Mouse (Mus musculus): ENCODE measurements at regions not wholly inside any gene's neighbourhood (a gene's known extent, or its start where the extent isn't known, plus 50 kb on each side); places are given as distances from the start of the nearest gene placed in this dataset.
"Not testable (repeated sequence)": the region's sequence is repeated elsewhere in the genome, so short reads cannot be mapped to it uniquely, and the experiment has no call there.

DNA sequence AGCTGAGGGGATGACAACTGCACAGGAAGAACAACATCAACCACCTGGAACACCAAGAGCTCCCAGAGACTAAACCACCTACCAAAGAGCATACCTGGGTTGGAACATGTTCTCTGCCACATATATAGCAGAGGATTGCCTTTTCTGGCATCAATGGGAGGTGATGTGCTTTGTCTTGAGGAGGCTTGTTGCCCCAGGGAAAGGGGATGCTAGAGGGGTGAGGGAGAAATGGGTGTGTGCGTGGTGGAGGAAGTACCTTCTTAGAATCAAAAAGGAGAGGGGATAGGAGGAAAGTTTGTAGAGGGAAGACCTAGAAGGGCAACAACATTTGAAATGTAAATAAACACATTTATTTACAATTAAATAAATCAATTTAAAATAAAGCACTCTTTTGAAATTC lies 358.5 kb upstream of the Pfkp start:
- no peak for DNase-seq

DNA sequence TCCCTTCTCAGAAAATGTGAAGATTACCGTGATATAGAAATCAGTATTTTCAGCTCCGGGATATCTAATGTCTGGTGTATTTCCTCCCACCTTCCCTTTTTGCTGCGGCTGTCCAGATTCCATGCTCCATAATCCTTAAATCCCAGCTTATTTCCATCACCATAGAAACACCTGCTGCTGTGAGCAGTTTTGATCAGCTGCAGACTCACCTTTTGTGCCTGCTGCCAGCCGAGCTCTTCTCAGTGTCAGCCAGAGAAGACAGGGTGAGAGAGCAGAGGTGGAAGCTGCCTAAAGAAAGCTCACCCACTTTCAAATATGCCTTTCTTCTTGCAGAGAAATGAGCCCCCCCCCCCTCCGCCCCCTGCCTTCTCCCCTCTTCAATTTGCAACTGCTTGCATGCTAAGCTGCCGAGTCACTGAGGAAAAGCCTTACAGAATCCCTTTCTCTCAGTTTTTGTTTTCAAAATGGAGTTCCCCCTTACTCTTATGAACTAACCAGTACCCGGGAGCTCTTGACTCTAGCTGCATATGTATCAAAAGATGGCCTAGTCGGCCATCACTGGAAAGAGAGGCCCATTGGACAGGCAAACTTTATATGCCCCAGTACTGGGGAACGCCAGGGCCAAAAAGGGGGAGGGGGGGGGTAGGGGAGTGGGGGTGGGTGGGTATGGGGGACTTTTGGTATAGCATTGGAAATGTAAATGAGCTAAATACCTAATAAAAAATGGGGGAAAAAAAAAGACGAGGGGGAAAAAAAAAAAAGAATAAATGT lies 350.1 kb upstream of the Pfkp start:
- DNase-seq, result not testable (repeated sequence)

DNA sequence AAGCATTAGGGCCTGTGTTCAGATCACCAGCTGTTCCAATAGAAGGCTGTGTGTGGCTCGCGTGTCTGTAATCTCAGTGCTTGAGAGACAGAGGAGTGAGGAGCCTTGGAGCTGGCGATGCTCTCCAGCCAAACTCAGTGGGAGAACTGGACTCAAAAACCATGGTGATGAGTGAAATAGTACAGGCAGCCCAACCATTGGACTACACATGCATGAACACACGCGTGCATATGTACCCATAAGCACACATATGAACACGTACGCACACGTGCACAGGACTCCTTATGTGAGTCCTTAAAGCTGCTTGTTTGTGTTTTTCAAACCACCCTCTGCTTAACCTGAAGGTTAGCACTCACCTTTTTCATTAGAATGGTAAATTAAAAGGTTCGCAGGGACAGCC lies 349.5 kb upstream of the Pfkp start:
- DNase-seq, result no peak

- no peak for DNase-seq
Measured at GRCm38 (mm10) chr13:6992323-6992994, 343.9 kb upstream of the Pfkp start.

DNA sequence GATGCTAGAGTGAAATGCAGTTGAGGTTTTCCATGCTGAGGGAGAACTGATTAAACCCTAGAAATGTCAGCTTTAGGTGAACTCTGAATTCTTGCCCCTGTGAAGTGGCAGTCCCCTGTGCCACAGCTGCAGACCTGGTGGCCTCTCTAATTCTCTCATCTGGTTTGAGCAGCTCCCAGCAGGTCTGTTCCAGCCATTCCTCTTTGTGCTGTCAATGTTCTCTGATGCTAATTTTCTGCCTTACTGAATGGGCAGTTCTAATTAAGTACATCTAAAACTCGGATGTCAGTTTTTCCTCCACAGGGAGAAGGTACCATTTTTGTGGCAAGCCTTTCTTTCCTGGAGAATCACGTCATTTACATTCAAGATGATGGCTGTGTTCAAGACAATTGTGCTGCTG lies 343.1 kb upstream of the Pfkp start:
- DNase-seq, result no peak

- no peak for DNase-seq
Measured at GRCm38 (mm10) chr13:6985012-6985996, 336.7 kb upstream of the Pfkp start.

- no peak for DNase-seq
Measured at GRCm38 (mm10) chr13:6955713-6956112, 307.1 kb upstream of the Pfkp start.

GRCm38 (mm10) chr13:6924136-6924535 lies 275.6 kb upstream of the Pfkp start:
- DNase-seq, result no peak

- no peak for DNase-seq
Measured at GRCm38 (mm10) chr13:6922357-6922721, 273.8 kb upstream of the Pfkp start.

GRCm38 (mm10) chr13:6921691-6922356 lies 273.2 kb upstream of the Pfkp start:
- no peak for DNase-seq

GRCm38 (mm10) chr13:6906000-6906399 lies 257.4 kb upstream of the Pfkp start:
- no peak for DNase-seq

DNA sequence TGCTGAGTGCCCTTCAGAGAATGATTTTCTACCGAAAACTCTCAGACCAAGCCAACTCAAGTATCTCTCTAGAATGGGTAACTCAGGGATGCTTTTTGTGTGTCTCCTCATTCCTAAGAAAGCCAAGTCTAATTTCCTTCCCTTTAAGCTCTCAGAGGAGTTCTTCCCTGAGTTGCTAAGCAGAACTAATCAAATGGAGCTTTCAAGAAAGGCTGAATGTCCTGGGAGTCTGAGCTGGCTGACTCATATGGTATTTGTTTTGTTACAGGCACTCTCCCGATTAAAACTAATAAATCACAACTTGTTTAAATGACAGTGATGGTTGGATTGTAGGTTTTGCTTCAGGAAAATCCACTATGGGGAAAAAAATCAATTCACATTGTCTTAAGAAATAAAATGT lies 253.1 kb upstream of the Pfkp start:
- no peak for DNase-seq

DNA sequence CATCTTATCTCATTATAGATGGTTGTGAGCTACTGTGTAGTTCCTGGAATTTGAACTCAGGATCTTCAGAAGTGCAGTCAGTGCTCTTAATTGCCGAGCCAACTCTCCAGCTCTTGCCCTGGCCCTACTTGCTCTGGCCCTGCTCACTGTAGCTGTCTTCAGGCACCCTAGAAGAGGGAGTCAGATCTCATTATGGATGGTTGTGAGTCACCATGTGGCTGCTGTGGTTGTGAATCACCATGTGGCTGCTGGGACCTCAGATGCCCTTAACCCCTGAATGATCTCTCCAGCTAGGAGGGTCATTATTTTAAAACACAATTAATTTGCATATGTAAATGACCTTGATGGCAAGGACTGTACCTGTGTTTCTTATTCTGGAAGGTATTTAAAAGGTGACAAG lies 249.1 kb upstream of the Pfkp start:
- DNase-seq, result no peak

DNA sequence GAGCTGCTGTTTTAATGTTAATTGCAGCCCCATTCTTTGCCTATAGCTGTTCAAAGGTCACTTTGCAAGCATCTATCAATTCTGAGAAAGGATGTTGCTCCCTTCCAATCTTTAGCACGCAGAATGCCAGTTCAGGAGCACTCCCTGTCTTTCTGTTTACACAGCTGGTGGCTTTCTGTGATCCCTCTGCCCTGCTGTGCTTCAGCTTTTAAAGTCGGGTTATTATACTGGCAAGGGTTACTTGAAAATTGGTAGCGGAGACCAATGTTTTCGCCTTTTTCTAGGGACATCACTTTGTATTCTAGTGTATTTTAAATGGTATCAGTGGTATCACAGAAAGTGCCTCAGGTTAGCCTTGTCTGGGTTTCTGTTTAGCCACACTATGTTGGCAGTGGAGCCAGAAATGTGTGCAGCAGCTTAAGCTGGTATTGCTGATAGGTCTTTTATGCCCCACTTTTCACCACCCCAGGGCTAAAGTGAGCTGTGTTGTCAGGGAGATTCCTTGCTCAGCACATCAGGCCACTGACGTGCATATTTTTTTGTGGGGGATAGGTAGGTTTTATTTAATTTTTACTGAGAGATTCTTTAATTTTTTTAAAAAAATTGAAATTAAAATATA lies 243.0 kb upstream of the Pfkp start:
- no peak for DNase-seq

GRCm38 (mm10) chr13:6889446-6889845 lies 240.9 kb upstream of the Pfkp start:
- not testable (repeated sequence) for DNase-seq

GRCm38 (mm10) chr13:6888381-6888780 lies 239.8 kb upstream of the Pfkp start:
- DNase-seq, result no peak

DNA sequence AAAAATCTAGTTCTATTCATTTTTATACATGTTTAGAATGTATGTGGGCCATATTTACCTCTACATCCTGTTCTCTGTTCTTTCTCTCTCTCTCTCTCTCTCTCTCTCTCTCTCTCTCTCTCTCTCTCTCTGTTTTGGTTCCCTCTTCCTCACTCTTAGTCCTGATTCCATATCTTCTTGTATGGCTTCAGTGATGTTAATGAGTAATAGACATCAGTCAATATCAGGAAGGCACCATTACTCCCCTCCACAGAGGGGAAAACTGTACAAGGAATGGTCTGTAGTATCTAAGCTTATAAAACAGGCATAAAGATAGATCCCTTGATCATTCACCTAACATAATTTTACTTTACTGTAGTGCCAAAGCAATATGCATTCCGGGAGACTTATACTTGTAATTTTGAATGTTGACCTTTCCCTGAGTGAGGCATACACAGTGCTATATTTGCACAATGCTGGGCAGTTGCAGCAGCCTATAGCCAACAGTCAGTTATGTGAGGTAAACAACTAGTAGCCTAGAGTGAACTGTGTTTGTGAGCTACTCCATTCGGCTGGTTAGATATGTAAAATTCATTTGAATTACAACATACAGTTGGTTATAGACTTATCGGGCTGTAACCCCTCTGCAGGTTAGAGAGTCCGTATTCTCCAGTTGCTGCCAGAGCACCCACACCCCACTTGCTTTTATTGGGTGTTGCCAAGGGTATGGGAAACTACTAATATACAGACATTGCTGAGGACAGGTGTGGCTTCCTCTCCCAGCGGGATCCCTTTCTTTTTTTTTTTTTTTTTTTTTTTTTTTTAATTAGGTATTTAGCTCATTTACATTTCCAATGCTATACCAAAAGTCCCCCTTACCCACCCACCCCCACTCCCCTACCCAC lies 228.7 kb upstream of the Pfkp start:
- DNase-seq, result no peak

DNA sequence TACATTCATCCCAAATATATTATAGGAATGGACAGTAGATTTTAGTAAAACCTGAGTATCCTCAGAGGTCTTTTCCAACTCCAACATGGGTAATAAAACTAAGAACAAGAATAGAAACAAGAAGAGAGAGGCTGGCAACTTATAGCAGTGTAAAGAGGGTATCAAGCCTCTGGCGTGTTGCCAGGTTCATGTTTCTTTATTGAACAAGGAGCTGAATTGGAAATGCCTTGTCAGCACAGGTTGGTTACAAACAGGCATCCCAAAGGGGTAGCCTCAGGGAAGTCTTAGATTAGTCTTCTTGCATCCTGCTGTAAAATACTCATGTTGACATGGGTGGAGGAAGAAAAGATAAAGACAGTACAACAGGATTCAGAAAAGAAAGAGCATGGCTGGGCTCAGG lies 213.6 kb upstream of the Pfkp start:
- DNase-seq, result no peak

DNA sequence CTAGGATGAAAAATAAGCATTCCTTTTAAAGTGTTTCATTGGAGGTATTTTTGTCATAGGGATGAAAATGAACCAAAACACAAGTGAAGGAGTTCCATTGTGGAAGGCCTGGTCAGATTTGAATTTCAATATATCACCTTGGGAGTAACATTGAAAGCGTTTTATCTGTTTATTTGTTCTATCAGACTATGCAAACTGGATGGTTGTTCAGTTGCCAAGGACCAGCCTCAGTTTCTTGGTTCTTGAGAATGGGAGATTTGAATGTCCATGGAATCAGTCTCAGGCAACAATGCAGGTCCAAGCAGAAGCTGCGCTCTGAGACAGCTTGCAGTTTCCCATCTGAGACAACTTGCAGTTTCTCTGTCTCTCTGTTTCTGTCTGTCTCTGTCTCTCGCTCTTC lies 211.0 kb upstream of the Pfkp start:
- DNase-seq, result no peak

GRCm38 (mm10) chr13:6855199-6856148 lies 206.9 kb upstream of the Pfkp start:
- DNase-seq, result no peak

All from thymus, postnatal 25 days (tissue).